Mouse (Mus musculus): ENCODE results near the gene Lipt2.

The Lipt2 gene

DNA sequence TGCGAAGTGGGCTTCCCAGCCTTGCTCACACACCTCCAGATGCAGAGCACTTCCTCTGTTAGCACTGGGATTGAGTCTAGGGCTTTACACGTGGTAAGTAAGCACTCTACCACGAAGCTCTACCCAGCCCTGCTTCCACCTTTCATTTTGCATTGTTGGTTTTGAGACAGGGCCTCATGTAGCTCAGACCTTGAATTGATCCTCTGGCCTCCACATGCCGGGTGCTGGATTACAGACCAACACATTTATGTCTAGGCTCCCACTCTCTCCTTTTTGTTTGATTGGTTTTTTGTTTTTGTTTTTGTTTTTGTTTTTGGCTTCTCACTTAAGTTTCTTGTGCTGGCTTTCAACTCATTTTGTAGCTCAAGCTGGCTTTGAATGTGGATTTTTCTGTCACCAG lies 11.7 kb downstream of the Lipt2 start:
- no peak for DNase-seq (ENCODE audit: low read depth, low spot score)

GRCm38 (mm10) chr7:100176269-100176668 lies 17.2 kb downstream of the Lipt2 start, which contains the start of gene Kcne3:
Gene Kcne3, plus strand, starts transcription at chr7:100176502.
- no peak for DNase-seq (ENCODE audit: low read depth, low spot score)

GRCm38 (mm10) chr7:100178016-100178890 lies 19.2 kb downstream of the Lipt2 start:
- DNase-seq (ENCODE audit: low read depth, low spot score): peak; percentile 22

GRCm38 (mm10) chr7:100178891-100179233 lies 19.8 kb downstream of the Lipt2 start:
- no peak for DNase-seq (ENCODE audit: low read depth, low spot score)

GRCm38 (mm10) chr7:100179394-100179793 lies 20.3 kb downstream of the Lipt2 start:
- no peak for DNase-seq (ENCODE audit: low read depth, low spot score)

DNA sequence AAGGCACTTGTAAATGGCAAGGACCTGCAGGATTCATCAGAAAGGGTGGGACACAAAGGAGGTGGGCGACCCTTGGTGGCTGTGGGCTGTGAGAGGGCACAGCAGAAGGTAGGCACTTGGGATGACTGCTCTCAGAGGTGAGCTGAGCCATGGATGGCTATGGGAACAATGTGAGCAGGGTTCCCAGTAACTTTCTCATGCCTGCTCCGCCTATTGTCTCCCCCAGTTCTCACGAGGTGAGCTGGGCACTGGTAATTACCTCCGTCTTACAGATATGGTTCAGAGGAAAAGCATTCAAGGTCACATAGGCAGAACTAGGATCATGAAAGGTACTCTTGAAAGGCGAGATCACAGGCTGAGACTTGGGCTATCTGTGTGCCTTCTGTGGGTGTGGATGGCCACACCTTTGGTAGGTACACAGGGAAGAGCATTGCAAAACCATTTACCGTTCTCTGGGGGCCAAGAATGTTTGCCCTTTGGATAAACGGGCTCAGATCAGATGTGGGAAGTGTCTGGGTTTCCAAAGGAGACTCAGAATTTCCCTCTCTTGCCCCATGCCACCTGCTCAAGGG lies 20.8 kb downstream of the Lipt2 start:
- no peak for DNase-seq (ENCODE audit: low read depth, low spot score)

- no peak for DNase-seq (ENCODE audit: low read depth, low spot score)
These were observed 22.1 kb downstream of the Lipt2 start for GRCm38 (mm10) chr7:100181176-100181575.

DNA sequence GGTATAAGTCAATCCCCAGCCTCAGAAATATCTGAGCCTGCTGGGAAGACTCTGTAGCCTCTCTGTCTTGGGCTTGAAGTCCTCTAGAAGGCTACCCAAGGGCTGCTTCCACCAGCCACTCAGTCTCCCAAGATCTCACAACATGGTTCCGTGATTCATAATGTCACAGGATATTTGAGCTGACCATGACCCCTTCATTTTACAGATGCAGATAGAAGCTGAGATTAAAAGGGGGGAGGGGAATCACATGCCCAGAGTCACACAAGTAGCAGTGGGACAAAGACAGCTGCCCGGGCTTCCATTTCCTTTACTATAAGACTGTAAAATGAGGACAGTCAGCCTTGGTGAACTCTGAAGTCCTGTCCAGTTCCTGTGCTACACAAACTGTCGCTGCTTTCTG lies 22.5 kb downstream of the Lipt2 start:
- no peak for DNase-seq (ENCODE audit: low read depth, low spot score)

DNA sequence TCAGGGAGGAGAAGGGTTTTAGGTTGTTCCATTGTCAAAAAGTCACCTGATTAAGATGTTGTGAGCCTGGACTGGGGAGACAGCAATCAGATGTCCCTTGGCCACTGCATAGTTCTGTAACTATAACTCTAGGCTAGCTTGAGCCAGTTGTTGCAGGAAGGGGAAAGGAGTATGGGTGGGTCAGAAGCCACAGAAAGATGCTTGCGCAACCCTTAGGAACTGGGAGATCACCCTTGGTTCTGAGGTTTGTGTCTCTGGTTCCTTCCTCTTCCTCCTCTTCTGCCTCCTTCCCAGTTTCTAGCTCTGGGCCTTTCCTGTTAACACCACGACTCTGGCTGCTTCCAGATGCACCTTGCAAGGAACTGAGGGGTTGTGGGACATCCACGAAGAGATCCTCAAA lies 23.3 kb downstream of the Lipt2 start:
- DNase-seq (ENCODE audit: low read depth, low spot score): no peak

GRCm38 (mm10) chr7:100187601-100188000 lies 28.5 kb downstream of the Lipt2 start:
- peak; percentile 60 for DNase-seq (ENCODE audit: low read depth, low spot score)

GRCm38 (mm10) chr7:100190167-100190566 lies 31.1 kb downstream of the Lipt2 start:
- DNase-seq (ENCODE audit: low read depth, low spot score): no peak

DNA sequence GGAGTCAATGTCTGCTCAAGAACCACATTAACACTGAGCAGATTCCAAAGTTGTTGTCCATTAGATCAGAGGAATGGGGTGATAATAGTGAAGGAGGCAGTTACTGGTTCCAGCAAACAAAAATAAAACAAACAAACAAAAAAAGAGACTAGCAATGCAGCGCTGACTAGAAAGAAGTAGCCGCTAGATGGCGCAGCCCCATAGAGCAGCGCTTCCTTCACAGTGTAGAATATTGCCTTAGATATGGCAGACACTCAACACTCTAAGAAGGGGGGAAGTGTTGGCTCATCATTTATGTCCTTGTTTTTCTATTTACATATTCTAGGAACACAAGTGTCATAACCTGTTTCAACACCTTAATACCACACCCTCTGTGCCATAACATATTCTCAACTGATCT lies 31.7 kb downstream of the Lipt2 start:
- DNase-seq (ENCODE audit: low read depth, low spot score): peak; percentile 79

- DNase-seq (ENCODE audit: low read depth, low spot score): no peak
These were observed 42.1 kb downstream of the Lipt2 start for GRCm38 (mm10) chr7:100201191-100201590.

DNA sequence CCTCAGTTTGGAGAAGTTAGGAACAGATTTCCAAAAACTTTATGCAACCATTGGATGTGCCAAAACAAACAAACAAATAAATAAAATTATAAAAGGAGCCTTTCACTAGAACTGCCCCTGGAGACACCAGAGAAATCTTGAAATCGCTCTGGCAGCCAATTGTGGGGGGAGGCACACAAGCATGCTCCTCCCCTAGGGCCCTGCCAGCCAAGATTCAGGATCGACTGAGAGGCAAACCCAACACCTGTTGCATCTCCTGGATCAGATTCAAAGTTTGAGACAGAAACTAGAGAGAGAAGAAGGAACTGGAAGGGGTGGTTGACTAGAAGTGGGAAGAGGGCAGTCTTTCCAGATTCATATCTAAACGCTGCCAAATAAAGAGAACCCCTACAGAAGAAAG lies 44.5 kb downstream of the Lipt2 start:
- DNase-seq (ENCODE audit: low read depth, low spot score): no peak

- no peak for DNase-seq (ENCODE audit: low read depth, low spot score)
These were observed 45.8 kb downstream of the Lipt2 start for GRCm38 (mm10) chr7:100204871-100205270.

- DNase-seq (ENCODE audit: low read depth, low spot score): no peak
These were observed 47.1 kb downstream of the Lipt2 start for GRCm38 (mm10) chr7:100206144-100206543.

GRCm38 (mm10) chr7:100207886-100208285 lies 48.8 kb downstream of the Lipt2 start:
- DNase-seq (ENCODE audit: low read depth, low spot score): no peak

Measured in CD4-positive, CD25-positive, alpha-beta regulatory T cell, adult 2 months (primary cell).